Mouse (Mus musculus): ENCODE results near the gene Numa1.
"Not testable (repeated sequence)": the region's sequence is repeated elsewhere in the genome, so short reads cannot be mapped to it uniquely, and the experiment has no call there.

Numa1 gene

GRCm38 (mm10) chr7:101937569-101937968 lies 3.7 kb downstream of the Numa1 start:
- no peak for DNase-seq (ENCODE audit: low spot score in 2 of 2)

GRCm38 (mm10) chr7:101938348-101938747 lies 4.4 kb downstream of the Numa1 start:
- DNase-seq (ENCODE audit: low spot score in 2 of 2): no peak

GRCm38 (mm10) chr7:101939758-101940157 lies 5.8 kb downstream of the Numa1 start:
- DNase-seq (ENCODE audit: low spot score in 2 of 2): no peak

DNA sequence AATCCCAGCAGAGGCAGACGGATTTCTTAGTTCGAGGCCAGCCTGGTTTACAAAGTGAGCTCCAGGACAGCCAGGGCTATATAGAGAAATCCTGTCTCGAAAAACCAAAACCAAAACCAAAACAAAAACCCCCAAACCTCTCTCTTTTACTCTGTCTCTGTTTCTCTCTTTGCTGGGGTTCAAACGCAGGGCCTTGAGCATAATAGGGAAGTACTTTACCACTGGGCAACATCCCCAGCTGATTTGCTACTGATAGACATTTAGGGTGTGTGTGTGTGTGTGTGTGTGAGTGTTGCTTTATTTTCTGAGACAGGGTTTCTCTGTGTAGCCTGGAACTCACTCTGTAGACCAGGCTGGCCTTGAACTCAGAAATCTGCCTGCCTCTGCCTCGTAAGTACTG lies 15.1 kb downstream of the Numa1 start:
- not testable (repeated sequence) for DNase-seq (ENCODE audit: low spot score in 2 of 2)

GRCm38 (mm10) chr7:101951648-101952047 lies 17.7 kb downstream of the Numa1 start:
- DNase-seq (ENCODE audit: low spot score in 2 of 2): no peak

- no peak for DNase-seq (ENCODE audit: low spot score in 2 of 2)
Measured at GRCm38 (mm10) chr7:101952098-101952497, 18.2 kb downstream of the Numa1 start.

DNA sequence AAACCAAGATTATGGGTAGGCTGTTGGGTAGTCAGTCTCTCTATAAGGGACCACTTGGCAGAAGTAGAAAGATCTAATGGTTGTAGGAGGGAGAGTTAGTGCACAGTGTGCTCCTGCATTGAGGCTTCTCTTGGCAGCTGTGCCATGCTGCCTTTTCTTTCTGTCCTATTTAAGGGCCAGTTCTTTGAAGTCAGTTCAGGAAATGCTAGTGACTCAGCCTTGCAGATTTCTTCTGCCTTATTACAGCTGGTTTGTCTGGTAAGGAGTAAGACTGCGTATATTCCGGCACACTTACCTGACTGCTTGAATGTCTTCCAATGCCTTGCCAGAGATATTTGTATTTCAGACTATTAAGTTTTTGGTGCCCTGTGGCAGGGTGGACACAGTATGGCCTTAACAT lies 20.3 kb downstream of the Numa1 start:
- no peak for DNase-seq (ENCODE audit: low spot score in 2 of 2)

DNA sequence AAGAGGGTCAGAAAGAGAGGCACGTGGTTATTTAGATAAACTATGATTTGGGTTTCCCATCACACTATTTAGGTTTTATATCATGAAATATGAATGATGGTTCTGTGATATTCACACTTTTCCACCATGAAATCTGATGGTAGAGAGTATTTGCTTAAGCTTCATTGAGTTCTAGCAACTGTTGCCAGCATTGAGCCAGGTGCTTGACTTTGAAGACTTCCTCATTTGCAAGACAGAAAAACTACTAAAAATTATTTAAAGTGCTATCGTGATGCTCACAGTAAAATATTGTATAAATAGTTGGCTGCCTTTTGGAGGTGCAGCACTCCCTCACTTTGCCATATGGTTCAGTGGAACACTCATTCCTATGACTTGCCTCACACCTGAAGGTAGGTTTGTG lies 21.4 kb downstream of the Numa1 start:
- DNase-seq (ENCODE audit: low spot score in 2 of 2): no peak

GRCm38 (mm10) chr7:101955862-101956261 lies 22.0 kb downstream of the Numa1 start:
- no peak for DNase-seq (ENCODE audit: low spot score in 2 of 2)

DNA sequence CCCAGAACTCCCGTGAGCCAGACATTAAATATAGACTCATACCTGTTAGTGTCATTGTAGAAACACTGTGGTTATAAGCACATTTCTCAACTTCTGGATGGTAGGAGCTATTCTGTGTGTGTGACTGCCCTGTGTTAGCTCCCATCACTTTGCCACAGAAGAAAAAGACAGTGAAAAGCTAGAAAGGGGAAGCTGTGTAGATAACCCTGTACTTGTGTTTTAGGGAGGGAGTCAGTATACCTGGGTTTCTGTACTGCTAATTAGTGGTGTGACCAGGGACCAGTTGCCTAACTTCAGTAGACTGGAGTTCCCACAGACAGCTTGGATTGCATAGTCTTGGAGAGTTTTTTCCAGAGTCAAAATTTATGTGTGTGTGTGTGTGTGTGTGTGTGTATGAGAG lies 22.6 kb downstream of the Numa1 start:
- DNase-seq (ENCODE audit: low spot score in 2 of 2): no peak

DNA sequence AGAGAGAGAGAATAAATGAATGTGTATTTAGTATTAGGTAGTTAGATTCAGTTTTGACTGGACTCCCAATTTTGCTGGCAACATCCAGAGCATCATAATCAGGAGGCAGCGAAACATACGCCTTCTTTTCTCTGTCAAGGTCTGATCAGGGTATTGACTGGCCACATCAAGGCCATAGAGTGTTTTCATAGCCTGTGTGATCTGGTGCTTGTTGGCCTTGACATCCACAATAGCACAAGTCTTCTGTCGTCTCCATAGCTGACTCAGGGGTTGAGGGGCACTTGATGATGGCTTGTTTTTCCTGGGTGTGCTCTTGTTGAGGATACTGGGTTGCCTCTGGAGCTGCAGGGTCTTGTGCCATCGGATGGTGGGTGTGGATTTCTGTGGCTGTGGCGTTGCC lies 23.0 kb downstream of the Numa1 start:
- no peak for DNase-seq (ENCODE audit: low spot score in 2 of 2)

DNA sequence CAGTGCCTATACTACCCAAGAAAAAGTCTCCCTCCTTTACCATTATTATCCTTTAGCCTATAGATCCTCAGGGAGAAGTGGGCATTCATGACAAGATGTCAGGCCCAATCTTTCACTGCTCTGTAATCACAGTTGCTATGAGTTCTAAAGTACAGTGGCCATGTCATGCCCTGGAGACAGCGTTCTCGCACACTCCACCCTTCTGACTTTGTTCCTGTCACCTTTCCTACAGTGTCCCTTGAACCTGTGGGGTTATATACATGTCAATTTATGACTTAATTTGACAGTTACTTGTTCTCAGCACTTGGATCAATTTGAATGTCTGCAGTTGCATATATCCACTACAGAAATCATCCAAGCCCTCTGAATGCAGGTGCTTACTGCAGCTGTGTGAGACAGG lies 28.9 kb downstream of the Numa1 start:
- DNase-seq (ENCODE audit: low spot score in 2 of 2): no peak

GRCm38 (mm10) chr7:101963621-101964020 lies 29.7 kb downstream of the Numa1 start:
- DNase-seq (ENCODE audit: low spot score in 2 of 2): no peak

DNA sequence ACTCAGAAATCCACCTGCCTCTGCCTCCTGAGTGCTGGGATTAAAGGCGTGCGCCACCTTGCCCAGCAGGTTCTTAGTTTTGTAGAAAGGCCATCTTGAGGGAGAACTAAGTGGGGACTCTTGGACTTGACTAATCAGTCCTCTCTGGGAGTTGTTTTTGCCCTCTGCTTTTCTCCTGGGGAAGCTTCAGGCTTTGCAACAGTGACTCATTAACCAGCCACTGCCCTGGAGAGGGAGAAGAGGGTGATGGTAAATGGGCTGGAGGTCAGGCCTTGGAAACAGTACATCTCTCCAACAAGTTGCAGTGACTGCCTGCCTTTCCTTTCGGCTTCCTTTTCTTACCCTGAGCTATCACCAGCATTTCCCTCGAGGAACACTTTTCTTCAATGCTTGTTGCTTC lies 30.6 kb downstream of the Numa1 start:
- DNase-seq (ENCODE audit: low spot score in 2 of 2): no peak

DNA sequence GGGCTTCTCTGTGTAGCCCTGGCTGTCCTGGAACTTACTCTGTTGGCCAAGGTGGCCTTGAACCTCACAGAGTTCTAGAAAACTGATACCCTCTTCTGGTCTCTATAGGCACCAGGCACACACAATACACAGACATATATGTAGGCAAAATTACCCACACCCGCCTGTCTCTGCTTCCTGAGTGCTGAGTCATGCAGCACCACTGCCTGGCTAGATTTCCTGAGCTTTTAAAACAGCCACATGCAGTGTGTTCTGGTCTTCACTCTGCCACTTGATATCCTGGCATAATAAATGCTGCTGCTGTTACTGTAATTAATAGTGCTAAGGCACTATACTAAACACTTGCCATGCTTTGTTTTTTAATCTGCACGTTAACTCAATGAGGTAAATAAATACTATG lies 31.7 kb downstream of the Numa1 start:
- DNase-seq (ENCODE audit: low spot score in 2 of 2): no peak

- DNase-seq (ENCODE audit: low spot score in 2 of 2): no peak
Measured at GRCm38 (mm10) chr7:101967256-101967655, 33.3 kb downstream of the Numa1 start.

DNA sequence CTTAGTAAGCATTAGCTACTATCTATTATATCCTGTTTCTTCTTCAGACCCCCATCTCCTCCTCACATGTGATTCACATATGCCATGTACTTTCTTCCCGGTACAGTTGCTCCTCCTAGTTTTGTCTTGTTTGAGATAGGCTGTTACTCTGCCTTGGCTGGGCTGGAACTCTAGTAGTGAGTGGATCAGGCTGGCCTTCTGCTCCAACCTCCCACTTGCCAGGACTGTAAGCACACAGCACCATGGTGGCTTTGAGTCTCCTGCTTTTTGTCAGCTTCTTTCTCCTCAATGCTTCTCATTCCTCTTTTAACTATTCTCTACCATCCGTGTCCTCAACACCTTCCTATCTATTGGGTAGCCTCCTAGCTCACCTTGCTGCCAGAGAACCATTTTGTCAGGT lies 34.8 kb downstream of the Numa1 start:
- no peak for DNase-seq (ENCODE audit: low spot score in 2 of 2)

DNA sequence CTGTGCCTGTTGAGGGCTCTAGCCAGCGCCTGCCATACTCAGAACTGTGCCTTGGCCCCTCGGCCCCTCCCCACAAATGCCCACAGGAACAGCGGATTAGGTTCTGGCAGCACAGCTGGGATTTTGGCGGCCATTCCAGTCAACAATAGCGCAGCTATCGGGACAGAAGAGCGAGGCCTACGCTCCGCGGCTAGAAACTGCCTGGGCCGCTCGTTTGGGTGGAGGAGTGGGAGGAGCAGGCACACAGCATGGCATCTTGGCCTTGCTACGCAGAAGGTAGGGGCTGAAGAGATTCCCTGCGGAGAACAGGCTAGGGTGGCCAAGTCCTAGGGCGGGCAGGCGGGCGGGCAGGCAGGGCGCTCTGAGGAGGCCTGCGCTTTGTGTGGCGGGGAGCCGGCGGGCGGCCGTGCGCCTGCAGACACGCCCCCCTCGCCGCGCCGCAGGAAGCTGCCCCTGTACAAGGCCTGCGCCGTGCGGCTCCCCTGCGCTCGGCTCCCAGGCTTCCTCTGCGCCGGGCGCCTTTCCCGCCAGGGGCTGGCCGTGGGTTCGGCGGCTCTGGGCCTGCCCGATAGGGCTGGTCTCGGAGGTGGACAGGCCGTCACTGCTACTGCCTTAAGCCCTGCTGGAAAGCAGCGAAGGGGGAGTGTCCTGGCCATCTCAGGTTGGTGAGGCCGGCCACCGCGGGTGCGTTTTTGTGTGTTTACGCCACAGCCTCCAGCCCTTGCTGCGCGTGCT lies 36.0 kb downstream of the Numa1 start:
- DNase-seq (ENCODE audit: low spot score in 2 of 2): peak; percentile 79 to 80

DNA sequence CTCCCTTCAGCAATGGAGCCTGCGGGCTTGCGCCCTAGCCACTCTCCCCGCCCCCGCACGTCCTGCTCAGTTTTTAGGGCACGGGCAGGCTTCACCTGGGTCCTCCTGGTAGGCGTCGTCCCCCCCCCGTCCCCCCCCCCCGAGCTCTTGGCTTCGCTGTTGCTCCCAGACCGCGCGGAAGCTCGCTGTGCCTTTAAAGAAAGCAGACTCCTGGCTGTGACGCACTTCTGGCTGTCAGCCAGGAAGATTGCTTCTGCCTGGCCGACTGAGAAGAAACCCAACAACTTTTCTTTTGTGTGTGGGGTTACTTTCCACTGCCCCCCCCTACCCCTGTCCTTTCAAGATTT lies 36.5 kb downstream of the Numa1 start:
- peak in 1 of 2 experiments; percentile 84 for DNase-seq (ENCODE audit: low spot score in 2 of 2)

DNA sequence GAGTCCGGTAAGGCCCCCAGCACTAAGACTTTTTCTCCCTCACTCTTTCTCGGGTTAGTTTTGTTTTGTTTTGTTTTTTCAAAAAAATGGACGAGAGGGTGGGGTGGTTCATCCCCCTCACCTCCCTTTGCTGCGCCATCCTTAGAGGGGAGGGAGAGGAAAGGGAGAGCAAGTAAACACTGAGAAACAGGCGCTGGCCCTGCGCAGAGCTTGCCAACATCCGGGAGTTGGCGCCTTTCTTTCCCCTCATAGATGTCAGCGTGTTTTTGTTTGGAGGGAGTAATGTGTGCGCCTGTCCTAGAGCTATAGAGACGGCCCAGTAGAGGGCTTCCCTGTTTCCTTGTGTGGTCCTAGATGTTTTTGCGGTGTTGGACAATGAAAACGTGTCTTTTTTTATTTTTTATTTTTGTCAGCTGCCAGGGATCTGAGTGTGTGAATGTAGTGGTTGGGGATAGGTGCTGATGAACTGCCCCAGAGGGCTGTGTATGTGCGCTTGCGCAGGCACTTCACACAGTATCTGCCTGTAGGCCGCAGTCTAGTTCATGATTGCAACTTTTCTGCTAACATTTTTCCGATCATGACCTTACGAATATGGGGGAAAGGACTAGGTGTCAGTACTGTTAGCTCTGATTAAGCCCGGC lies 37.0 kb downstream of the Numa1 start:
- DNase-seq (ENCODE audit: low spot score in 2 of 2): peak; percentile 66 to 67

DNA sequence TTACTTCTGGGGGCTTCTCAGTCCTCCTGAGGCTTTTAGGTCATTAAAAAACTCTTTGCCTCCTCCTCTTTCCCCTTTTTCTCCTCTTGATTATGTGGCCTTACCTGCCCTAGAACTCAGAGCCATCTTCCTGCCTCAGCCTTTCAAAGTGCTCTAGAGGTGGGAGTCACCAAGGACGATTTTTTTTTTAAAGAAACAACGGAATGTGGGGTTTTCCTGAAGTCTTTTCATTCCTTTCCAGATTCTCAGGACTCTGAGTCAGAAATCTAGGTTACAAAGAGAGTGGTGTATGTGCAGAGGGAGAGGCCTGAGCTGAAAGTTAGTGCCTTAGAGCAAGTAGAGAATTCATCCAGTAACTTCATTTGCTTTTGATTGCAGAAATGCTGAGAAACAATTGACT lies 37.8 kb downstream of the Numa1 start:
- no peak for DNase-seq (ENCODE audit: low spot score in 2 of 2)

DNA sequence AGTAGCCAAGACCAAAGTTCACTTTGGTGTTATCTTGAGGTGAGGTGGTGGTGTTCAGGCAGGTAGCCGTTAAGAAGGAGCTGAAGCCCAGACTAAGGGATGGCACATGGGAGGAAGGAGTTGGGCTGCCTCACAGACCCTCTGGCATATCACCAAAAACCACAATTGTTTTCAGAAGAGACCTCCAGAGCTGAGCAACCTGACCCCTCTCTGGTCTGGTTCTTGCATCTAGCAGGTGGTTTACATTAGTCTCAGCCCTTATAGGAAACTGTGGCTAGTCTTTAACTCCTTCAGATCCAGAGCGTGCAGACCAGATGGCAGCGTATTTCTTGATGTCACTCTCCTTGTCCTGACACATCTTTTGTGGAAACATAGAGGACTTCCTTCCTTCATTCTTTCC lies 39.8 kb downstream of the Numa1 start:
- no peak for DNase-seq (ENCODE audit: low spot score in 2 of 2)

DNA sequence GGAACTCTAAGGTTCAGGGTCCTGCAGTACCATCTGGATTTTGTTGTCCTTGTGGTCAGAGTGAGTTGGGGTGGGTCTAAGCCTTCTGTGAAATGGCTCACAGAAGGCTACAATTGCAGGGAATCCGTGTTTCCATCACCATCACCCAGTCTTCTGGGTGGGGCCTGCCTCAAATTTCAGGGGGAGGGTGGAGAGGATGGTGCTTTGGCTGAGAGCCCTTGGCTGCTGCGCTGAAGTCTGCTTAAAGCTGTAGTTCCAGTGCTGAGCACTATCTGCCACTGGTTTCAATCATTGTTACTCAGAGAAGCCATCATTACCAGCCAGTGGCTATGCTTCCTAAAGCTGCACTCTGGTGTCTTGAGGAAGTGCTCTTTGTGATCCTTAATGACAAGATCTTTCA lies 40.6 kb downstream of the Numa1 start:
- no peak for DNase-seq (ENCODE audit: low spot score in 2 of 2)

DNA sequence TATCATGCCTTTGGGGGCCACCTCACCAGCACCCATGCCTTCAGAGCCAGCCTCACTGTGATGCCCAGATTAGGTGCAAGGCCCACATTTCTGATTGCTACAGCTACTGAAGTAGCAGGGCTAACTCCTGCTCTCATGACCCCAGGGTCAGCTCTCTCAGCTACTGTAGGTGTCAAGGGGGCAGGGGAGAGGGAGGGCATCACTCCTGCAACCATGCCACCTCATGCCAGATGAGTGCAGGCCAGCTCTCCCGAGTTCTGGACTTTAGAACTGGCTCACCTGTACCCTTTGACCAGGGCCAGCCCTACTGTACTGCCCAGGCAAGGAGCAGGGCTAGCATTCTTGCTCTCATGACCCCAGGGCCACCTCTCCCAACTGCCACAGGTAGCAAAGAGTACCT lies 48.8 kb downstream of the Numa1 start:
- DNase-seq (ENCODE audit: low spot score in 2 of 2): no peak

All from natural killer cell, adult 2 months (primary cell).